Mouse (Mus musculus) T-helper 17 cell (primary cell): Measurements from ENCODE around the gene Gps2.
"Not testable (repeated sequence)": the region's sequence is repeated elsewhere in the genome, so short reads cannot be mapped to it uniquely, and the experiment has no call there.

Experiments used
- in situ Hi-C, 2 experiments: fragments of 300-600 bp; cut with MboI, MseI; formaldehyde crosslinking; loops; 1 replicate in 1 of 2; 2 replicates in 1 of 2; pipeline ENCODE4 v1.15.1; 2025; ENCODE audit warnings: high pct_unique_total_duplicates in 2 of 2

Gene Gps2

DNA sequence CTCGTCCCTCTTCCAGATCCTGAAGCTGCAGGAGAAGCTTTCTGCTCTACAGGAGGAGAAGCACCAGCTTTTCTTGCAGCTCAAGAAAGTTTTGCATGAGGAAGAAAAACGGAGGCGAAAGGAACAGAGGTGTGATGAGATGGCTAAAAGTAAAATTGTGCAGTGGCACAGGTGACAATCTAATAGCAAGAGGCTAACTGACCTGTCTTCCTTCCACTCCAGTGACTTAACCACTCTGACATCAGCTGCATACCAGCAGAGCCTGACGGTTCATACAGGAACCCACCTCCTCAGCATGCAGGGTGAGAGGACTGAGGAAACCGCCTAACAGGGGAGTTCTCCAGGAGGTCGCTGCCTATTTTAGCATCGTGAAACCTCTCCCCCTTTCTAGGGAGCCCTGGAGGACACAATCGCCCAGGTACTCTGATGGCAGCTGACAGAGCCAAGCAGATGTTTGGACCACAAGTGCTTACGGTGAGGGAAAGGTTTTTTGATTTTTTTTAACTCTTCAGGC is 1.3 kb downstream of the Gps2 start:
- in situ Hi-C loops = loop anchor here (10.0 kb wide), 2 partner anchors 750 to 1060 kb away; partner anchors contain the start of genes Rpain (in 1 of the 2) and Spag7 (in 1 of the 2)

DNA sequence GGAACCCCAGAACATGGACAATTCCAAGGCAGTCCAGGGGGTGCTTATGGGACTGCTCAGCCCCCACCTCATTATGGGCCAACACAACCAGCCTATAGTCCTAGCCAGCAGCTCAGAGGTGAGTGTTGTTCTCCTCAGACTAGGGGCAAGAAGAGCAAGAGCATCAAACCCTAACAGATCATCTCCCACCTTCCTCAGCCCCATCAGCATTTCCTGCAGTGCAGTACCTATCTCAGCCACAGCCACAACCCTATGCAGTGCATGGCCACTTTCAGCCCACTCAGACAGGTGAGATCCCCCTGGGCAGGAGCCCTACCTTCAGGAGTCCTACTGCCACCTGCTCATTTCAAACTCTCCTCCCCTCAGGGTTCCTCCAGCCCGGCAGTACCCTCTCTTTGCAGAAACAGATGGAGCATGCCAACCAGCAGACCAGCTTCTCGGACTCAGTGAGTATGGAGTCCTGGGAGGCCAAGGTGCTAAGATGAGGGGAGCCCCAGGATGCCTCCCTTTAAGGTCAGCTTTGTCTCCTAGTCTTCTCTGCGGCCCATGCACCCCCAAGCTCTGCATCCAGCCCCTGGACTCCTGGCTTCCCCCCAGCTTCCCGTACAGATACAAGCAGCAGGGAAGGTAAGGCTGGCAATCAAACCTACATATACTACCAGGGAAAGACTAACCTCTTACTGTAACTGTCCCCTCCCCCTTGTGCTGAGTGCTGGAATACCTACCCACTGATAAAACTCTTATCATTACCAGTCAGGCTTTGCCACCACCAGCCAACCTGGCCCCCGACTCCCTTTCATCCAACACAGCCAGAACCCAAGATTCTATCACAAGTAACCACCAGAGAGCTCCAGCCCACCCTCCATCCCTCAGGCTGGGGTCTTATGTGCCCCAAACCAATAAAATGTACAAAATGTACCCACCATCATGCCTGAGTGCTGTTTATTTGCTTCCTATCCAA is 2.3 kb downstream of the Gps2 start:
- in situ Hi-C loops = loop anchor here (10.0 kb wide), 2 partner anchors 749 to 1059 kb away; partner anchors contain the start of genes Rpain (in 1 of the 2) and Spag7 (in 1 of the 2)

DNA sequence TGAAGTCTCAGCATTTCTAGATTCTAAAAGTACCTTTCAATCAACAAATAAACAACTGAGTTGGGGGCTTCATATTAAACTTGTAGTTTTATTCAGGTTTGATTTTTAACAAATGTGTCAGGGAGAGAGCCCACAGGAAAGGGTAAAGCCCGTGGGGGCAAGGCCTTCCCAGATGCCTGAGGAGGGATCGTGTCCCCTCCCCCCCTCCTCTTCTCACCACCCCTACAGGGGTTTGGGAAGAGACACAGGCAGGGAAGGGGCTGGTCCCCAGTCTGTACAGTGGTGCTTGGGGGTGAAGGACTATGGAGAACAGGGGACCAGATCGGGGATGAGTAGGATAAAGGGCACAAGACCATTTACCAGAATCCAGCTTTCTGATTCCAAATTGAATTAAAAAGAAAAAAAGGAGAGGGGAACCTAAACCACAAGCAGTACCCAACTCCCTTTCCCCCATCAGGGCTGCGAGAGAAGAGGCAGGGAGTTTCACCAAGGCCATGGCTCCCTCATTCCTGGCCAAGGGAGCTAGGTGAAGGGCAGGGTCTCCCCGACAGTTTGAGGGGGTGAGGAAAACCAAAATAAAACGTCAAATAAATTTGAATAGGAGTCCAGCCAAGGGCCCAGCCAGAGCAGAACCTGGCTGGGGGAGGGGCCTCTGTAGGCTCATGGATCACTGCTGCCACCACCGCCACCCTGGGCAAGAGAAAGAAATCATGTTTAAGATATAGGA is 3.1 kb downstream of the Gps2 start:
- in situ Hi-C loops = loop anchor here (10.0 kb wide), 2 partner anchors 748 to 1058 kb away; partner anchors contain the start of genes Rpain (in 1 of the 2) and Spag7 (in 1 of the 2)

DNA sequence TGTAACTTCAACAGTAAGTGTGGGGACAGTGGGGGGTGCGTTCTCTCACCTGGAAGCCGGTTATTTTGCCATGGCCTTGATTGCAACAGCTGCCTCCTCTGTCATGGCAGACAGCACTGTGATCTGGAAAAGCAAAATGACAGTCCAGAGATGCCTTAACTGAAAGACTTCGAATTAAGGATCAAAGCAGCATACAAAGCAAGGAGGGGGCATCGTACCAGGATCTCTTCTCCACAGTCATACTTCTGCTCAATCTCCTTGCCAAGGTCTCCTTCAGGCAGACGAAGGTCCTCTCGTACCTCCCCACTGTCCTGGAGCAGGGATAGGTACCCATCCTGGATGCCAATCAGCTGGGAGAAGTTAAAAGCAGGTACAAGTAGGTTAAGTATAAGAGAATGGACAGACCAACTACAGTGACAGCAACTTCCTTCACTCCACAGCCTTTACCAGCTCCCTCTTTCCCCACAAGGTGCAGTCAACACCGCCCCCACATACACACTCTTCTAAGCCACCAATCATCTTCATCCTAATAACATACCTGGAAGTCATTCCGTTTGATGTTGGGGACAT is 3.8 kb downstream of the Gps2 start:
- in situ Hi-C loops = loop anchor here (10.0 kb wide), 2 partner anchors 747 to 1057 kb away; partner anchors contain the start of genes Rpain (in 1 of the 2) and Spag7 (in 1 of the 2)

DNA sequence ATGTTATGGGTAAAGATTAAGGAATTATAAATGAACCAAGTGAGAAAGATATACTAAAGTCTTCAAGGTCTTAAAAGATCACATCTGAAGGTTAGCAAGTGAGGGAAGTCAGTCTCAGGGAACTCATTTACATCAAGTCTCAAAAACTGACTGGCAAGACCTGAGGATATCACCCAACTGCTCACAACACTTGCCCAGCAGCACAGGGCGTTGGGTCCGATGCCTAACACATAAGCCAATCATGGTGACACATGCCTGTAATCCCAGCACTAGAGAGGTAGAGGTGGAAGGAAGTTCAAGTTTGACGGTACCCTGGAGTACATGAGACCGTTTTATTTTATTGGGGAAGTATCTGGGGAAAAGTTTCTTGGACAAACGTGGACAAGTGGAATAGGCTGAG is 4.4 kb downstream of the Gps2 start:
- in situ Hi-C loops = loop anchor here (10.0 kb wide), 2 partner anchors 747 to 1057 kb away; partner anchors contain the start of genes Rpain (in 1 of the 2) and Spag7 (in 1 of the 2)

DNA sequence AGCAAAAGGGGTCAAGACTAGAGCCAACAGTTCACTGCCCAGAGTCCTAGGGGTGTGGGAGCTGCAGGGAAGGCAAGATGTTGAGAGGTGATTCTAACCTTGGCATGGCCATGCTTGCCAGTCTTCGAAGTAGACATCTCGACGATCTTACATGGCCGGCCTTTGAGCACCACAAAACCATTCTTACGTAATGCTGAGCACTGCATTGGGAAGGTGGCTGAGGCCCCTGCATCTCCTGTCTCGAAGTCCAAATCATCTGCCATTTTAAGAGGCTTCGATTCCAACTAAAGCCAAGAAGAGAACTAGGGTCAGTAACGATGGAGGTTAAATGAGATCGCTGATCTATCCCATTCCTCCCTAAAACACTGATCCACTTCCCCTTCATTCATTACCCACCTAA is 5.4 kb downstream of the Gps2 start:
- in situ Hi-C loops = loop anchor here (10.0 kb wide), 2 partner anchors 746 to 1056 kb away; partner anchors contain the start of genes Rpain (in 1 of the 2) and Spag7 (in 1 of the 2)

DNA sequence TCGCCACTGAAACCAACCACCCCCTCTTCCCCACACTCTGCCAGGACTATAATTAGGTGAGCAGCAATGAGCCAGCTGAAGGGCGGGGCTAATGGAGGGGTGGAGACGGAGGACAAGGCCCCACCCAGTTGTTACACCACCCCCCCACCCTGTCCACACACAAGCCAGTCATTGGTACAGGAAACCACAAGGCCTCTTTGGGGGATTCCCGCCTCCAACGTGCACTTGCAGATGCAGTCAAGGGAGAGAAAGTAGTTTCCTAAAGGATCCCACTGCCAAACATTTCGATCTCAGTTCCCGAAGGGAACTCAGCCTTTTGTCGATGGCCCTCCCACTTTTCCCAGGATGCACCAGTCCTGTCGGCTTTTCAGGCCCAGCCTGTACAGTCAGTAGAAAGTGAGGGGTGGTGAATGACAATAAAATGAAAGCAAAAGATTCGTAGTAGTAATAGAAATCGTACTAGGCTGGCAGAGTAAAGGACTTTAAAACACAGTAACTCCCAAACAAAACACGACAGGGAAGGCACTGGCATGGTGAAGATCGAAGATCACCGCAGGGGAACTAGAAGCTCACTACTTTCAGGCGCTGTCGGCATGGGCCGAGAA is 6.1 kb downstream of the Gps2 start:
- in situ Hi-C loops = loop anchor here (10.0 kb wide), 2 partner anchors 745 to 1055 kb away; partner anchors contain the start of genes Rpain (in 1 of the 2) and Spag7 (in 1 of the 2)

DNA sequence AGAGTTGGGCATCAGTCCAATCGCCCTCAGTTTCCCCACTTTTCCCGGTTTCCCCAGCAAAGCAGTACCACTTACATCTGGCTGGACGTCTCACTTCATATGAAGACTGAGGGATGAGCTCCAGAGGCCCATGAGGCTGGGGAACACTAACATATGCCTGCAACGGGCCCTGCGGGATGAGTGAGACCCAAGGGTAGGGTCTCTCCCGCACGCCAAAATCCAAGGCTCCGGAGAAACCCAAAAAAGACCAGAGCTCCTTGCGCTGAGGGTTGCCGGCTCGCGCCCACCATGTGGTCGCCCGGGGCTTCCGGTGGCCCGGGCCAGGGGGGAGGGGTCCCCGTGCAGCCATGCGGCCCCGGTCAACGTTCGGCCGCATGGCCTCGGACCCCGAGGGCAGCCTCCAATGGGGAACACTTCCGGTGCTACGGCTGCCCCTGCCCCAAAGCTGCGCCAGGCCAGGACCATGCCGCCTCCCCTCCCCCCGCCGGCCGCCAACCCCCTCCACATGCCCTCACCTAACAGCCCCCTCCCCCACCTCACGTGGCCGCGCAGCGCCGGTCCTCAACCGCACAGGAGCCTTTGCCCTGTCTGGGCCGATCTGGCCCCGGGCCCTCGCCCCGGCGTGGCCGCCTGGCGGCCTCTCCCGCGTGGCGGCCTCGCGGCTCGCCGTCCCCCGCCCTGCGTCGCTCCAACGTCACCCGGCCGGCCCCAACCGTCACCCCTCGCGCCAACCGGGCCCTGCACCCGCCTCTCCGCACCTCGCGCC is 6.8 kb downstream of the Gps2 start:
- in situ Hi-C loops = no loop called here

DNA sequence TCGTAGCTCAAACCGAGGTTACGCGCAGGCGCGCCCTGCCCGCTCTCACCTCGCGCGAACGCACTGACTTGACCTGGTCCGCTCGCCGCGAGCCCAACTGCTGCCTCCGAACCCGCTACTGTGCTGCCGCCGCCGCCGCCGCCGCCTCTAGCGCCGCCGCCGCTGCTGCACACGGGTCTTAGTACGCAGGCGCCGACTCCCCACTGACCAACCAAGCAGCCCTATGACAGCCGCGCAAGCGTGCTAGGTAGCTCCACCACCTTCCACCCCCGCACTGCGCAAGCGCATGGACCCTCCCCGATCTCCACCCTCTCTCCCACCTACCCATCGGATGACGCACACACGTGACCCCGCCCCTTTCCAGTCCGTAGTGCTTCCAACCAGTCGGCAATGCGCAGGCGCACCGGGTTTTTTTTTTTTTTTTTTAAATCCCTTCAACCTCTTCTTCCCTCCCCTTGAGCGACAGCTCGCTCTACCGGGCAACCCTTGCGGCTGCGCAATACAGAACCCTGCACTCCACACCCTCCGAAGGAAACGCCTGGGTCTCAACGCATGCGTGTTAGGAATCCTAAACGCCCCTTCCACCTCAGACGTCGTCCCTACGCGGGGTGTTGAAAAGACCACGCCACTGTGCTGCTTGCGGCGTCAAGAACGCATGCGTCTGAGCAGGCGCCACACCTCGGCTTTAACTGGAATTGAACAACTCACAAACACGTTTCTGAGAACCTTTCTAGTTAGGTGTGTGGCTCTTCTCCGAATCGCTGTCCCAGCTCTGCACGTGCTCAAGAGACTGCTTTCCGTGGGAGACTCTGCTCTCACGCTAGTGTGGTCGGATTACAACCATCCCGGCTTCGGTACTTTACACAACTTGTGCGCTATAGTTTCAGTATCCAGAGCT is 7.7 kb downstream of the Gps2 start, which contains the start of gene Eif5a:
TSS of gene Eif5a (minus strand) at position 845 of the 898 bp plus-strand sequence.
- in situ Hi-C loops = no loop called here

DNA sequence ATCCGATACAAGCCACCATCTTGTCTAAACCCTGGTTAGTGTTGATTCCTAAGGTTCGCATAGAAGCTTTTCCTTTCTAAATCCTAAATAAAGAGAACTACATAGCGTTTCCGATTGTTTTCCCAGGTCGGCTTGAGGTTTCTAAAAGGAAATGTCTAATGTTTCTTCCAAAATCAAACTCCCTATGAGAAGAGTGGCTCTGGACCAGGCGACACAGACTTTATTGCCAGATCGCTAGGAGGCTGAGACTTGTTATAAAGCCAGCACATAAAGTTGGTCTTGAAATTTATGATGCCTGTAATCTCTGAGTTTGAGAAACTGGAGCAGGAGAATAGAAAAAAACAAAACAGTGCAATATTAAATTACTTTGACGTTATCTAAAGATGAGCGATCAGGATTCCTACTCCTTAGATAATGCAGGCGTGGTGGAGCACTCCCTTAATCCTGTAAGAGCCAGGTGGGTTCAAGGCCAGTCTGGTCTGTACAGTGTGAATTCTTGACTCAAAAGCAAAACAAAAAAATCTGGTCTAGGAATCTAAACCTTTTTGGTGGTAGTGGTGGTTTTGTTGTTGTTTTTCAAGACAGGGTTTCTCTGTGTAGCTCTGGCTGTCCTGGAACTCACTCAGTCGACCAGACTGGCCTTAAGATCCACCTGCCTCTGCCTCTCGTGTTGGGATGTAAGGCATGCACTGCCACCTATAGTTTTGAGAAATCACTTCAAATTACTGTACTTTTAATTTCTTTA is 8.5 kb downstream of the Gps2 start:
- in situ Hi-C loops = no loop called here

DNA sequence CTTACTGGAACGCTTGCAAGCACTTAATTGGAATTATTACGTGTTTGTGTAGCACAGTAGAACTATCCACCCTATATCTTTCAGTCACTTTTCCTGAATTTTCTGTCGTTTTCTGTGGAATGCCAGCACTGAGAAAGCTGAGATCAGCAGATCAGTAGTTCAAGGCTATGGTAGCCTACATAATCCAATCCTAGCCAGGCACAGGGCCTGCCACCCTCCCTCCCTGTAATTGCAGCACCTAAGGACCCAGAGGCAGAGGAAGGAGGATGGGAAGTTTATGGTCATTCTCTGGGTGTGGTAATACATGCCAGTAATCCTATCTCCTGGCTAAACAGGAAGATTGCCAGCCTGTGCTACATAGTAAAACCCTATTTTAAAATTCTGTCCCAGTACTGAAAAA is 9.1 kb downstream of the Gps2 start:
- in situ Hi-C loops = no loop called here

DNA sequence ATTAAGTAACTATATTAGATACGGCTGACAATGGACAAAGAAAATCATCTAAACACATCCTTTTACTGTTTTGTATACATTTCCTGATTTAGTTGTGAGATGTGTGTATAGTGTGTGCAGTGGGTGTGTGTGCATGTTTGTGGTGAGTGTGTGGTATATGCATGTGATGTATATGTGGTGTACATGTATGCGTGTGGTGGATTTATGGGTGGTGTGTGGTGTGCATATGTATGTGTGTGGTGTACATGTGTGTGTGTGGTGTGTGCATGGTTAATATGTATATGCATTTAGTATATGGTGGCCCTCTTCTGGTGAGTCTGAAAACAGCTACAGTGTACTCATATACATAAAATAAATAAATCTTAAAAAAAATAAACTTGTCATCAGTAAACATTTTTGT is 13.8 kb downstream of the Gps2 start:
- in situ Hi-C loops = no loop called here

DNA sequence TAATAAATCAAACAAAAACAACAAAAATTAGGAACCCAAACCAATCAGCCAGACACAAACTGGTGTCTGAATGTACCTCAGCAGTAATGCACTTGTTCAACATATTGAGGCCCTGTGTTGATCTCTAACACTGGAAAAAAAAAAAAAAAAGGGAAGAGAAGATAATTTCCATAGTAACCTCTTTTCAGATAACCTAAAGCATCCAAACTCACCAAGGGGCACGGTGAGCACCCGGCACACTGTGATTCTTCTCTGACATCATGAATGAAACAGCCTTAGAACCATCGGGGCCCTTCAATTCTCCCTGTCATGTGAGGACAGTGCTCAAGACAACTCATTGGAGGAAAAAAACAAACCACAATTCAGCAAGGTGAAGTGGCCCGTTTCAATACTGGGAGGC is 16.0 kb downstream of the Gps2 start:
- in situ Hi-C loops = no loop called here

DNA sequence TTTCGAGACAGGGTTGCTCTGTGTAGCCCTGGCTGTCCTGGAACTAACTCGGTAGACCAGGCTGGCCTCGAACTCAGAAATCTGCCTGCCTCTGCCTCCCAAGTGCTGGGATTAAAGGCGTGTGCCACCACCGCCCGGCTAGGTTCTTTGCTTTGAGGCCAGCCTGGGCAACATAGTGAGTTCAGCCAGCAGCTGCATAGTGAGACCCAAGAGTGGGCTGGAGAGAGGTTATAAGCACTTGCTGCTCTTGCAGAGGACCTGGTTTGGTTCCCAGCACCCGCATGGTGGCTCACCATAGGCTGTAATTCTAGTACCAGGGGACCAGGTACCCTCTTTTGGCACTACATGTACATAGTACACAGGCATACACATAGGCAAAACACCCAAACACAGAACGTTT is 16.5 kb downstream of the Gps2 start:
- in situ Hi-C loops = not testable (repeated sequence)

DNA sequence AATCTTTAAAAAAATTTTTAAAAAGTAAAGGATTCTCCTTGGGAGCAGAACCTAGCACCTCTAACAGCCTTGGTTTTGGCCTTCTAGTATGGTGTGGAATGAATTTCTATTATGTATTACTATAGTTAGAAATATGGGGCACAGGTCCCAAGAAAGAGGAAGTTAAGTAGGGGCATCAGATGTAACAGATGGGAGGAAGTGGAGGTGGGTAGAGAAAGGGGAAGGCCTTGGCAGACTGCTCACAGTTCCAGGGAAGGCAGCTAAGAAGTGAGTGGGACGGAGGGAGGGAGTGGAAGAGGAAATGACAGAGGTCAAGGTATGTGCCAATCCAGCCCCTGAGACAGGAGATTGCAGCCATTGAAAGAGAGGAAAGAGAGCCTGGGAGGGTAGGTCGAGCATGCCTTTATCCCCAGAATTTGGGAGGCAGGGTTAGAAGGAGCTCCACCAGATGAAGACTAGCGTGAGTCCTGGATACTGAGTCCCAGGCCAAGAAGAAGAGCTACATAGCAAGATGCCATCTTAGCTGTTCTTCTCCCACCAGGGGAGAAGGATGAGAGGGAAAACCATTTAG is 17.4 kb downstream of the Gps2 start:
- in situ Hi-C loops = no loop called here

DNA sequence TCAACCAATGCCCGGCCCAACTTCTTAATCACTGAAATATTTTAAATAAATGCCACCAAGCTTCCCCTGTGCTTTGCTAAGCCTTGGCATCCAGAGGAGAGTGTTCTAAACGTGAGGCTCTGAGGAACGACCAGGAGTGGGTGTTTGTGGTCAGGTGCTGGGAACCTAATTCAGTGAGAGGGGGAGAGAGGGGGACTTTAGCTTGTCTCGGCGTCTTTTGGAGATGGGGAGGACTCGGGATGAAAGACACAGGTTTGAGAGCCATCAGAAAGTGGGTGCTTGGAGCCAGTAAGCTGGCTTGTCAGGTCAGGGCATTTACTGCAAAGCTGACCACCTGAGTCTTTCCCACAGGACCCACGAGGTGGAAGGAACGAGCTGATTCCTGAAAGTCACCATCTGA is 18.1 kb downstream of the Gps2 start:
- in situ Hi-C loops = no loop called here

DNA sequence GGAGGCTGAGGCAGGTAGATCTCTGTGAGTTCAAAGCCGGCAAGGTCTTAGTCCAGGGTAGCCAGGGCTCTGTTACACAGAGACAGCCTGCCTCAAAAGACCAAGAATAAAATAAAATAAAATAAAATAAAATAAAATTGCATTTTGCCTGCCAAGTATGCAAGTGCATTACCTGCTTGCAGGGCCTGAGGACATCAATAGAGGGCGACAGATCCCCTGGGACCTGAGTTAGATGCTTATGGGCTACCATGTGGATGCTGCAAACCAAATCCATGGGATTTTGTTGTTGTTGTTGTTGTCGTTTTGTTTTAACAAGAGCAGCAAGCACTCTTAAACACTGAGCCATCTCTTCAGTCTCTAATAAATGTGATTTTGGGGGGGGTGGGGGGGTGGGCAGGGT is 18.6 kb downstream of the Gps2 start:
- in situ Hi-C loops = no loop called here

DNA sequence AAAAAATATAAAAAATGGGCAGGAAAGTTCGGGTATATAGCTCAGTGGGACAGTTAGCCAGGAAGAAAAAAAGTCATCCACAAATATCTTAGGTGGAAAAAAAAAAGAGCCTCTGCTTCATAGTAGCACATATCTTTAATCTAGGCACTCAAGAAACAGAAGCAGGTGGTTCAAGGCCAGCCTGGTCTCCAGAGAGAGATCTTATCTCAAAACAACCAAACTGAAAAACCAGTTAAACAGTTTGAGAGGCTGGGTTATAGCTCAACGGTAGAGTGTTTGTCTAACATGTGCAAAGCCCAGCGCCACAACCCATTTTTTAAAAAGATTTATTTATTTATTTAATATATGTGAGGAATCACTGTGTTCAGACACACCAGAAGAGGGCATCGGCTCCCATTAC is 19.4 kb downstream of the Gps2 start:
- in situ Hi-C loops = no loop called here
